Mouse (Mus musculus) cortical plate, adult 2 months (tissue): ENCODE results near the gene Pacsin2. TPM values are rescaled to one million over a fixed set of nuclear protein-coding genes. Genes with fewer than 3 reads are reported as not detected.
"Not testable (repeated sequence)": the region's sequence is repeated elsewhere in the genome, so short reads cannot be mapped to it uniquely, and the experiment has no call there.

Experiments
- H3K27ac ChIP-seq: fragments of 200-500 bp; 2 replicates; pipeline ENCODE4 v1.5.1; 2012; ENCODE audit warnings: low read length, control low read depth, inconsistent platforms; ENCODE audit not compliant: insufficient read depth
- H3K4me1 ChIP-seq: fragments of 200-500 bp; 2 replicates; pipeline ENCODE4 v1.6.1; 2011; ENCODE audit warnings: low read length; ENCODE audit not compliant: control insufficient read depth, insufficient read depth
- H3K4me3 ChIP-seq: fragments of 200-500 bp; 2 replicates; pipeline ENCODE4 v1.5.1; 2011; ENCODE audit warnings: mild to moderate bottlenecking, low read length, control low read depth; ENCODE audit not compliant: insufficient read depth
- CTCF ChIP-seq: fragments of 200-500 bp; IDR thresholded peaks from 2 replicates; pipeline ENCODE4 v1.5.1; 2011; ENCODE audit warnings: mild to moderate bottlenecking, control low read depth, low read length; ENCODE audit not compliant: insufficient read depth; ENCODE audit errors: extremely low read depth
- POLR2A ChIP-seq: fragments of 200-500 bp; IDR thresholded peaks from 2 replicates; pipeline ENCODE4 v1.6.1; 2011; ENCODE audit warnings: mild to moderate bottlenecking, low read length, control low read depth; ENCODE audit not compliant: insufficient read depth; ENCODE audit errors: extremely low read depth
- polyA plus RNA-seq: library from polyadenylated mRNA; depleted of rRNA; stranded (reverse); fragments of >200 nt; gene quantifications from 2 replicates; pipeline ENCODE4 v1.2.3, GENCODE M21; 2012; rRNA removed

Gene Pacsin2
- 84.4 and 87.8 TPM in 2 replicates for polyA plus RNA-seq

GRCm38 (mm10) chr15:83464083-83464904, at the start of gene Pacsin2:
Pacsin2 (minus strand) TSS chr15:83464606.
- H3K27ac ChIP-seq: no peak within 1 kb of the TSS
- H3K4me1 ChIP-seq: peaks cover 3% of the 10 kb centered on the region; the same call in 1 of the 2 replicates
- H3K4me3 ChIP-seq: peak within 1 kb of the TSS; percentile 61
- TF ChIP-seq POLR2A (0 out of 2 replicates have a peak, but pooled peaks have one; percentile 1), CTCF (no peak)

- Histone ChIP-seq H3K4me1 (no peaks in the 10 kb centered on the region; the same call in 1 of the 2 replicates), H3K4me3 (no peak overlapping the region), H3K27ac (no peak overlapping the region)
- TF ChIP-seq POLR2A (no peak), CTCF (no peak)
These were observed 48.3 kb upstream of the Pacsin2 start for GRCm38 (mm10) chr15:83512489-83513281.

GRCm38 (mm10) chr15:83510805-83511405, 46.5 kb upstream of the Pacsin2 start, which contains the start of gene Ttll1:
Ttll1 (minus strand) TSS chr15:83510893.
- Histone ChIP-seq H3K4me3 (peak within 1 kb of the TSS; percentile 61), H3K4me1 (no peaks in the 10 kb centered on the region; the same call in 1 of the 2 replicates), H3K27ac (no peak within 1 kb of the TSS)
- peak; percentile 92 for TF ChIP-seq POLR2A
- no peak for TF ChIP-seq CTCF

- TF ChIP-seq CTCF: no peak
- no peak for TF ChIP-seq POLR2A
- H3K4me3 ChIP-seq: peak overlapping the region; percentile 61
- H3K27ac ChIP-seq: no peak overlapping the region
These were observed 45.8 kb upstream of the Pacsin2 start for GRCm38 (mm10) chr15:83509950-83510804.

GRCm38 (mm10) chr15:83501483-83501882, 37.1 kb upstream of the Pacsin2 start:
- not testable (repeated sequence) for H3K4me1 ChIP-seq, H3K4me3 ChIP-seq, H3K27ac ChIP-seq

More at GRCm38 (mm10) chr15:83509950-83510804, 45.8 kb upstream of the Pacsin2 start:
- H3K4me1 ChIP-seq: no peaks in the 10 kb centered on the region; the same call in 1 of the 2 replicates

- Histone ChIP-seq H3K27ac (no peak overlapping the region), H3K4me1 (no peaks in the 10 kb centered on the region), H3K4me3 (no peak overlapping the region)
- TF ChIP-seq CTCF (peak; percentile 48), POLR2A (no peak)
These were observed 35.9 kb upstream of the Pacsin2 start for GRCm38 (mm10) chr15:83500352-83500751.

GRCm38 (mm10) chr15:83499211-83499755, 34.9 kb upstream of the Pacsin2 start:
- H3K4me3 ChIP-seq: no peak overlapping the region
- H3K27ac ChIP-seq: no peak overlapping the region
- TF ChIP-seq CTCF: no peak
- TF ChIP-seq POLR2A: no peak

GRCm38 (mm10) chr15:83497299-83497698, 32.9 kb upstream of the Pacsin2 start:
- Histone ChIP-seq H3K4me3 (no peak overlapping the region), H3K4me1 (no peaks in the 10 kb centered on the region), H3K27ac (no peak overlapping the region)
- TF ChIP-seq POLR2A (no peak), CTCF (no peak)

More at GRCm38 (mm10) chr15:83499211-83499755, 34.9 kb upstream of the Pacsin2 start:
- no peaks in the 10 kb centered on the region for H3K4me1 ChIP-seq
